Mouse (Mus musculus): ENCODE measurements at regions not wholly inside any gene's neighbourhood (a gene's known extent, or its start where the extent isn't known, plus 50 kb on each side); places are given as distances from the start of the nearest gene placed in this dataset.

- H3K27ac ChIP-seq (ENCODE audit: control insufficient read depth, low read depth, low read length), result no peak overlapping the region
- no peak overlapping the region for H3K4me3 ChIP-seq (ENCODE audit: control insufficient read depth in 1 of 2, insufficient read depth in 1 of 2, low read depth in 2 of 2, low read length in 2 of 2)
- H3K36me3 ChIP-seq (ENCODE audit: control insufficient read depth in 1 of 2, insufficient read depth in 2 of 2, low read length in 2 of 2), result no peaks in the 10 kb centered on the region
- H3K9me3 ChIP-seq (replicated peaks; ENCODE audit: insufficient read depth, low read length), result no peaks in the 10 kb centered on the region
- H3K79me2 ChIP-seq (ENCODE audit: control insufficient read depth, insufficient read depth, low read length, poor library complexity), result no peaks in the 10 kb centered on the region
- H3K9ac ChIP-seq (ENCODE audit: control insufficient read depth, low read depth, low read length, poor library complexity, severe bottlenecking), result no peak overlapping the region
- TF ChIP-seq HCFC1 (IDR thresholded peaks at IDR 0.05; ENCODE audit: low read depth, low read length) (no peak), ZC3H11A (IDR thresholded peaks at IDR 0.05; ENCODE audit: low read depth, low read length) (no peak), MXI1 (IDR thresholded peaks at IDR 0.05; ENCODE audit: low read depth, low read length) (no peak)
- no peaks in the 10 kb centered on the region for H3K27me3 ChIP-seq (ENCODE audit: control insufficient read depth in 1 of 2, insufficient read depth in 2 of 2, low read length in 2 of 2)
- no peaks in the 10 kb centered on the region for H3K4me1 ChIP-seq (ENCODE audit: control insufficient read depth in 1 of 2, insufficient read depth in 2 of 2, low read length in 2 of 2)
- no peak for DNase-seq (ENCODE audit: low read depth, low spot score)
Observed at GRCm38 (mm10) chr15:68579486-68579885, 2078.8 kb upstream of the Lrrc6 start.

DNA sequence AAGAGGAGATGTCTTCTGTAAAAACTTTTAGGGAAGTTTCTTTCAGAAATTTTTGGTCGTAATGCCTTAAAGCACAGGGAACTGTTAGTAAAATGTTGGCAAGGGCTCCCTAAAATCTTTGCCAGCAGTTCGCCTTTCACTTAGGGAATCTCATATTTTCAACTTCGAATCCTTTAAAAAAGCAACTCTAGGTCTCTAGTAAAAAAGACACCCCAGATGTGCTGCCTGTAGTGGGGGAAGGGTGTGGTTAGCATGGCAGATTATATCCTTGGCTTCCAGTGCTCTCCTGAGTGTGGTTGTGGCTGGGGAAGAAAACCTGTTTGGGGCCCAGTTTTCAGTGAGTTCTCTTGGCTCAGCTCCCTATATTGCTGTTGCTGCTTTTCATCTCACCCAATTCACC, 2059.9 kb upstream of the Lrrc6 start:
- no peak for TF ChIP-seq MYC (IDR thresholded peaks at IDR 0.05; ENCODE audit: low read depth, low read length)
- TF ChIP-seq JUND (IDR thresholded peaks at IDR 0.05; ENCODE audit: low read depth, low read length), result no peak
- no peak for TF ChIP-seq CTCF (IDR thresholded peaks at IDR 0.05 in 2 of 3, conservative IDR thresholded peaks at IDR 0.05 in 1 of 3; ENCODE audit: control insufficient read depth in 1 of 3, insufficient read depth in 1 of 3, low read depth in 2 of 3, low read length in 3 of 3, poor library complexity in 1 of 3, severe bottlenecking in 1 of 3)
- TF ChIP-seq UBTF (IDR thresholded peaks at IDR 0.05; ENCODE audit: borderline replicate concordance, insufficient read depth, low read depth, low read length), result no peak
- TF ChIP-seq MAFK (IDR thresholded peaks at IDR 0.05; ENCODE audit: borderline replicate concordance, low read depth, low read length), result no peak
- TF ChIP-seq ZNF384 (IDR thresholded peaks at IDR 0.05; ENCODE audit: low read depth, low read length), result no peak
- TF ChIP-seq MEF2A (IDR thresholded peaks at IDR 0.05; ENCODE audit: extremely low read depth, insufficient replicate concordance, low read depth, low read length, poor library complexity, severe bottlenecking), result no peak
- no peak for TF ChIP-seq GATA1 (IDR thresholded peaks at IDR 0.05; ENCODE audit: low read depth, low read length)
- TF ChIP-seq TAL1 (IDR thresholded peaks at IDR 0.05; ENCODE audit: low read length), result no peak
- no peak for TF ChIP-seq POLR2A (IDR thresholded peaks at IDR 0.05; ENCODE audit: control insufficient read depth in 1 of 2, insufficient read depth in 1 of 2, low read depth in 1 of 2, low read length in 2 of 2, poor library complexity in 1 of 2)
- no peak for TF ChIP-seq POLR2AphosphoS5 (IDR thresholded peaks at IDR 0.05; ENCODE audit: borderline replicate concordance, low read depth, low read length)
- no peak for TF ChIP-seq CHD2 (IDR thresholded peaks at IDR 0.05; ENCODE audit: low read length)
- no peak for TF ChIP-seq ZMIZ1 (IDR thresholded peaks at IDR 0.05; ENCODE audit: low read depth, low read length)
- no peak for TF ChIP-seq SMC3 (IDR thresholded peaks at IDR 0.05; ENCODE audit: low read depth, low read length)
- TF ChIP-seq BHLHE40 (IDR thresholded peaks at IDR 0.05; ENCODE audit: borderline replicate concordance, low read depth, low read length), result no peak
- TF ChIP-seq RAD21 (IDR thresholded peaks at IDR 0.05; ENCODE audit: low read depth, low read length), result no peak
- TF ChIP-seq E2F4 (IDR thresholded peaks at IDR 0.05; ENCODE audit: borderline replicate concordance, low read depth, low read length), result no peak
- no peak for TF ChIP-seq NRF1 (IDR thresholded peaks at IDR 0.05; ENCODE audit: insufficient read depth, low read depth, low read length, poor library complexity, severe bottlenecking)
- no peak for TF ChIP-seq GABPA (IDR thresholded peaks at IDR 0.05; ENCODE audit: low read depth, low read length)
- TF ChIP-seq ZC3H11A (IDR thresholded peaks at IDR 0.05; ENCODE audit: low read depth, low read length), result no peak
- Histone ChIP-seq H3K27me3 (ENCODE audit: control insufficient read depth in 1 of 2, insufficient read depth in 2 of 2, low read length in 2 of 2) (no peaks in the 10 kb centered on the region), H3K9me3 (replicated peaks; ENCODE audit: insufficient read depth, low read length) (no peaks in the 10 kb centered on the region), H3K4me1 (ENCODE audit: control insufficient read depth in 1 of 2, insufficient read depth in 2 of 2, low read length in 2 of 2) (no peaks in the 10 kb centered on the region), H3K79me2 (ENCODE audit: control insufficient read depth, insufficient read depth, low read length, poor library complexity) (no peaks in the 10 kb centered on the region), H3K9ac (ENCODE audit: control insufficient read depth, low read depth, low read length, poor library complexity, severe bottlenecking) (no peak overlapping the region), H3K36me3 (ENCODE audit: control insufficient read depth in 1 of 2, insufficient read depth in 2 of 2, low read length in 2 of 2) (no peaks in the 10 kb centered on the region), H3K4me3 (ENCODE audit: control insufficient read depth in 1 of 2, insufficient read depth in 1 of 2, low read depth in 2 of 2, low read length in 2 of 2) (no peak overlapping the region), H3K27ac (ENCODE audit: control insufficient read depth, low read depth, low read length) (no peak overlapping the region)
- no peak for DNase-seq (ENCODE audit: low read depth, low spot score)

Data from MEL (cell line).